Mouse (Mus musculus): ENCODE results near the gene Hcn1. TPM values are rescaled to one million over a fixed set of nuclear protein-coding genes. Genes with fewer than 3 reads are reported as not detected.

The Hcn1 gene
- total and polyA plus RNA-seq, 3 experiments, result not detected

DNA sequence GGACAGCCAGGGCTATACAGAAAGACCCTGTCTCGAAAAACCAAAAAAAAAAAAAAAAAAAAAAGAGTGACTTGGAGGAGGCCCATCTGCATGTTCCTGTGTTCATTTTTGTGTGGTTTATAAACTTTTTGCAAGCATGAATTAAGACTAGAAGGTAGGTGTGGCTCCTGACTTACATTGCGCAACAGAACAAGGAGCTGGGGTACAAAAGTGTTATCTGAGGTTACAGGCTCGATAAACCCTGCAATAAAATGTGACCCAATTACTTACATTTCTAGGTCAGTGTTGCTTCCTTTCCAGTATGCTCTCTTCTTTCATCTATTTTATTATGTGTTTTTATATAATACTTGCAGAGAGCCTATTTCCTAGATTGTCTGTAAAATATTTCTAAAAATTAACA lies 143.1 kb downstream of the Hcn1 start:
- Histone ChIP-seq H3K4me1 (ENCODE audit: control insufficient read depth in 1 of 2, insufficient read depth in 2 of 2, low read length in 2 of 2) (no peaks in the 10 kb centered on the region), H3K27ac (ENCODE audit: control insufficient read depth, low read depth, low read length) (no peak overlapping the region), H3K27me3 (ENCODE audit: control insufficient read depth in 1 of 2, insufficient read depth in 2 of 2, low read length in 2 of 2) (no peaks in the 10 kb centered on the region), H3K36me3 (ENCODE audit: control insufficient read depth in 1 of 2, insufficient read depth in 2 of 2, low read length in 2 of 2) (no peaks in the 10 kb centered on the region), H3K79me2 (ENCODE audit: control insufficient read depth, insufficient read depth, low read length, poor library complexity) (no peaks in the 10 kb centered on the region), H3K4me3 (ENCODE audit: control insufficient read depth in 1 of 2, insufficient read depth in 1 of 2, low read depth in 2 of 2, low read length in 2 of 2) (no peak overlapping the region), H3K9ac (ENCODE audit: control insufficient read depth, low read depth, low read length, poor library complexity, severe bottlenecking) (no peak overlapping the region), H3K9me3 (replicated peaks; ENCODE audit: insufficient read depth, low read length) (no peaks in the 10 kb centered on the region)
- no peak for DNase-seq (ENCODE audit: low read depth, low spot score)
- TF ChIP-seq CHD2 (IDR thresholded peaks at IDR 0.05; ENCODE audit: low read length) (no peak), EP300 (IDR thresholded peaks at IDR 0.05; ENCODE audit: low read depth in 1 of 2, low read length in 2 of 2) (no peak)

DNA sequence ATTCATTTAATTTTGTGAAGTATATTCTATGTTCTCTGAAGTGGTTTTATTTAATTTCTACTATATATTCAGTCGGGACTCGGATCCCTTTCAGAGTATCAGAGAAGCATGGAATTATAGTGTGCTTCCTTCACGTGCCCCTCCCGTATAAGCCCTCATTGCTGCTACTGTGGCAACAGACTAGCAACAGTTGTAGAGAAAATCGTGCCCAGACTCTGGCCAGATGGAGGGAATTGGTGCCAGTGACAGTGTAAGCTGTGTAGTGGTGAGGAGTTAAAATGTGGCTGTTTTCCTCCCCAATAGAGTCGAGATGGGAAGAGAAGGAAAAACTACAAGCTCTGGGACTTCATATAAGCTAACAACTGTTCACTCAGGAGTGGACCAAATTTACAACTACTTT lies 163.4 kb downstream of the Hcn1 start:
- Histone ChIP-seq H3K27me3 (ENCODE audit: control insufficient read depth in 1 of 2, insufficient read depth in 2 of 2, low read length in 2 of 2) (no peaks in the 10 kb centered on the region), H3K4me1 (ENCODE audit: control insufficient read depth in 1 of 2, insufficient read depth in 2 of 2, low read length in 2 of 2) (no peaks in the 10 kb centered on the region), H3K36me3 (ENCODE audit: control insufficient read depth in 1 of 2, insufficient read depth in 2 of 2, low read length in 2 of 2) (no peaks in the 10 kb centered on the region), H3K4me3 (ENCODE audit: control insufficient read depth in 1 of 2, insufficient read depth in 1 of 2, low read depth in 2 of 2, low read length in 2 of 2) (no peak overlapping the region), H3K9me3 (replicated peaks; ENCODE audit: insufficient read depth, low read length) (no peaks in the 10 kb centered on the region), H3K27ac (ENCODE audit: control insufficient read depth, low read depth, low read length) (no peak overlapping the region), H3K79me2 (ENCODE audit: control insufficient read depth, insufficient read depth, low read length, poor library complexity) (no peaks in the 10 kb centered on the region), H3K9ac (ENCODE audit: control insufficient read depth, low read depth, low read length, poor library complexity, severe bottlenecking) (no peak overlapping the region)
- TF ChIP-seq GATA1 (IDR thresholded peaks at IDR 0.05; ENCODE audit: low read depth, low read length) (no peak), ZNF384 (IDR thresholded peaks at IDR 0.05; ENCODE audit: low read depth, low read length) (no peak), CHD2 (IDR thresholded peaks at IDR 0.05; ENCODE audit: low read length) (no peak), SIN3A (IDR thresholded peaks at IDR 0.05; ENCODE audit: low read length) (no peak), ZKSCAN1 (IDR thresholded peaks at IDR 0.05; ENCODE audit: low read depth, low read length) (no peak), HCFC1 (IDR thresholded peaks at IDR 0.05; ENCODE audit: low read depth, low read length) (no peak), EP300 (IDR thresholded peaks at IDR 0.05; ENCODE audit: low read depth in 1 of 2, low read length in 2 of 2) (no peak), TAL1 (IDR thresholded peaks at IDR 0.05; ENCODE audit: low read length) (no peak), MYC (IDR thresholded peaks at IDR 0.05; ENCODE audit: low read depth, low read length) (no peak), UBTF (IDR thresholded peaks at IDR 0.05; ENCODE audit: borderline replicate concordance, insufficient read depth, low read depth, low read length) (no peak), ZMIZ1 (IDR thresholded peaks at IDR 0.05; ENCODE audit: low read depth, low read length) (no peak), RAD21 (IDR thresholded peaks at IDR 0.05; ENCODE audit: low read depth, low read length) (no peak), JUND (IDR thresholded peaks at IDR 0.05; ENCODE audit: low read depth, low read length) (no peak), ELF1 (IDR thresholded peaks at IDR 0.05; ENCODE audit: low read depth, low read length) (no peak), MEF2A (IDR thresholded peaks at IDR 0.05; ENCODE audit: extremely low read depth, insufficient replicate concordance, low read depth, low read length, poor library complexity, severe bottlenecking) (no peak), MAZ (IDR thresholded peaks at IDR 0.05; ENCODE audit: low read depth, low read length) (no peak), ZC3H11A (IDR thresholded peaks at IDR 0.05; ENCODE audit: low read depth, low read length) (no peak), USF2 (IDR thresholded peaks at IDR 0.05; ENCODE audit: borderline replicate concordance in 1 of 2, insufficient read depth in 1 of 2, low read depth in 1 of 2, low read length in 2 of 2) (no peak)
- no peak for DNase-seq (ENCODE audit: low read depth, low spot score)
